Mouse (Mus musculus) adrenal gland, adult 8-10 months (tissue): ENCODE results near the gene Gstm7. TPM values are rescaled to one million over a fixed set of nuclear protein-coding genes. Genes with fewer than 3 reads are reported as not detected.
"Not testable (repeated sequence)": the region's sequence is repeated elsewhere in the genome, so short reads cannot be mapped to it uniquely, and the experiment has no call there.

ENCODE experiments used
- DNase-seq: peaks from one replicate; pipeline ENCODE4 v3.0.0; 2022
- total RNA-seq, 4 experiments: library from RNA; stranded (reverse); gene quantifications; 2 replicates each; pipeline ENCODE4 v1.2.4; 2022

The Gstm7 gene
- total RNA-seq: 100 to 1,000 TPM; 135 to 182 (median 168) TPM

DNA sequence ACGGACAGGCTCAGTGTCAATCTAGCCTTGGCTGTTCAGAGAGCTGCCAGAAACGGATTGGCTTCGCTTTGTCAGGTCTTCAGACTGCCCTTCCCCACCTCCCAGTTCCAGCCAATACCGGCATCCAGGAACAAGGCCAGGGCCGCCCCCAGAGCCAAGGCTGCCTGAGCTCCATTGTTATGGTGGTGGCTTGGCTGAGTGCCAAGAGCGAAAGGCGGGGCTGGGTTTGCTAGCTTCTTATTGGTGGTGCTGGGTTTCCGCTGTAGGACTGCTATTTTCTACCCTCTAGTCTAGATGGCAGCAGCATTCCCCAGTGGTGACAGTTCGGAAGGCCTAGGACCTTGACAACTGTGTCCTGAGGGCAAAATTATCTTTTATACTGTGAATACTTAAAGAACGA, at the start of gene Gstm7:
TSS of gene Gstm7 (minus strand) at position 148 of the 400 bp plus-strand sequence.
- DNase-seq: peak; percentile 99

DNA sequence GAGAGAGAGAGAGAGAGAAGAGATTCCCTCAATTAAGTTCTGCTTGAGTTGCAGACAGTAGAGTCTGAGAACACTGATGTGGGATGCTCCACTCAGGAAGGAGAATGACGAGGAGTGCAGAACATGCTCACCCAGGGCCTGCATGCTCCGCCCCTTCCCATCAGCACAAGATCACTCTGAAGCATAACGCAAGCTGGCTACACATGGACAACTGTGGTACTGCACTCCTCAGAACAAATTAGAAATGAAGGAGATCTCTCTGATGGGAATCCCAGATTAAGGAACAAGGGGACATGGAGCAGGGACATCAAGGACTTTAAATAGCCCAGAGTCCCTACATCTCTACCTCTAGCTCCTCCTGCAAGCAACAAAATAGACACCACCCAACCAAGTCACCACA, 49.6 kb upstream of the Gstm7 start:
- no peak for DNase-seq

DNA sequence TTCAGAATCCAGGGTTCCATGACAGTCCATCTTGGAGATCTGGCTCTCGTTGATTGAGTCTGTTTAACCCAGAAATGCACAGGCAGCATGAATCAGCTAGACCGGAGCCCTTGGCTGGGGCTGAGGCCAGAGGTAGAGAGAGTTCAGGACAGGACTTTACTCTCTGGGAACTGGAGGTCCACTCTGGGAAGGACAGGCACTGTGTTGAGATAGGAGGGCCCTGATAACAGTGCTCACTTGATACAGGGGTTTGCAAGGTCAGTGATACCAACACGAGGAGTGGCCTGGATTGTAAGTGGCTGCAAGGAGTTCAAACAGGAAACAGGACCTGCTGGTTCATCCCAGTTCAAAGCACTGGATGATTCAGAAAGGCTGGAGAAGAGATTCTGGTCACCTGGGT, 46.1 kb upstream of the Gstm7 start:
- DNase-seq: no peak

DNA sequence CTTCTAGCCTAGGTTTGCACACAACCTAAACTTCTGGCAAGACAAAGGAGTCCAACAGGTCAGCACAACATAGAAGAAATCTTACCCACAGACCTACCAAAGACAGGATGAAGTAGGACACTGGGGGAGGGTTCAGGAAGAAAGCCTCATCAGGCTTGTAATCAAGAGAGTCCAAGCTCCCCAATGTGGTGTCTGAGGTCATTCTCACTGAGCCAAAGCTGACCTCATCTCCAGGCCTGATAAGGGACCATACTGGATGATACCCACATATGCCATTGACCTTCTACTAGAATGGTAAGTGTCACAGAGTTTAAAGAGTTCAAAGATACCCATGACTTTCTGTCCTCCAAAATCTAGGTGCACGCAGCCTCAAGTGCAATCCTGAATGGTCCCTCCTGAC, 42.6 kb upstream of the Gstm7 start:
- DNase-seq: no peak

DNA sequence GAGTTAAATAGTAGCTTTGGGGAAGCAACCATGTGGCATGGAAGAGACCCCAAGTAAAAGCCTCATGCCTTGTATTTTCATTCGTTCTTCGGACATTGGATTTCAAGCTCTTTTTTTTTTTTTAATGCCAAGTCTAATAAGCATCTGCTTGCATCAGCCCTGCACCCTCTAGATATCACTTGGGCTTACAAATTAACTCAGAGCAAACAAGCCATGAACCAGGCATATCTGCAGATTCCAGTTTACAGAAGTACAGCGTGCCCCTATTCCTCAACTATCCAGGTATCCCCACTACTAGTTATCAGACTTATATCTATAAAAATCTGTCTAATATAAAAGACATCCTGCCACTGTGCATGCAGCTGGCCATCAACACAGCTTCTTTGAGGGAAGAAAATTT, 40.5 kb upstream of the Gstm7 start:
- DNase-seq: no peak

DNA sequence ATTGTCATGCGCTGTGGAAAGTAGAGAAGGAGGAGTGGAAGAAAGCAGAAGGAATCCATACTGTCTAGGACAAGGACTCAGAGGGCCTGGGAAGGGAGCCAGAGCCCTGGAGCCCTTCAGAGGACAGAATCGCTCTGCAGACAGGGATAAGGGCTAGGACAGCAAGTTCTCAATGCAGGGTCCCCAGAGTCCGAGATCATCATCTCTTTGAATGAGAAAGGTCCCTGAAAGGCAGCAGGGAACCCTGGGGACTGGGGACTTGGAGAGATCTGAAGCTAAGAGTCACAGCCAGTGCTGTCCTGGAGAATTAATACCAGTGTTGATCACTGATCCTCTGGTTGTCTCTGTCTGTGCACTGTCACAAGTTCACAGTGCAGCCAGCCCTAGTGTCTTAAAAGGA, 39.5 kb upstream of the Gstm7 start:
- DNase-seq: not testable (repeated sequence)

DNA sequence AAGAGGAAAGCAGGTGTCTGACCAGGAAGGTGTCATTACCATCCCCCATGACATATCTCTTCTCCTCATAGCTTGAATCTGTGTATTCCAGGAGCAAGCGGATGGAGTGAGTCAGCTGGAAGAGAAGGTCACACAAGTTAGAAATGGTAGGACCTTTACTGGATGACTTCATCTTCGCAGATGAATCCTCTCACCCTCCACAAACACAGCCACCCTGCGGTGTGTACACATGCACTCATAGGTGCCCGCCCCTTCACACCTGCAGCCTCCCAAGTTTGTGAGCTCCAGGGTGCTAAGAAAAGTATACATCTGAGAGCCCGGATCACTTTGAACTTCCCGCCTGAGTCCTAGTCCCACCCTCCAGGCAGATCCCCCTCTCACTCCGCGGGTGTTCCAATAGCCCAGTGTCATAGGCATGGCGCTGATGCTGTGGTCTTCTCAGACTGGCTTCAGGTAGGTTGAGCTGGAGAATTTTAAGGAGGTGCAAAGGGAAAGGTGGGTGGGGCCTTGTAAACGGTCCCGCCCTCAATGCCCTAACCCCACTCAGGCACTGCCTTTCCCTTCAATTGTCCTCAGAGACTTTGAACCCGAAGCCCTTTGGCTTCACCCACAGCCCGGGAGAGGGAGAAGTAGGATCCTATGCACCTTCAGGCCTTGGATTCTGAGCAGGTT, 37.2 kb upstream of the Gstm7 start, which contains the start of gene Gstm3:
TSS of gene Gstm3 (minus strand) at position 560 of the 672 bp plus-strand sequence.
- DNase-seq: peak; percentile 40

DNA sequence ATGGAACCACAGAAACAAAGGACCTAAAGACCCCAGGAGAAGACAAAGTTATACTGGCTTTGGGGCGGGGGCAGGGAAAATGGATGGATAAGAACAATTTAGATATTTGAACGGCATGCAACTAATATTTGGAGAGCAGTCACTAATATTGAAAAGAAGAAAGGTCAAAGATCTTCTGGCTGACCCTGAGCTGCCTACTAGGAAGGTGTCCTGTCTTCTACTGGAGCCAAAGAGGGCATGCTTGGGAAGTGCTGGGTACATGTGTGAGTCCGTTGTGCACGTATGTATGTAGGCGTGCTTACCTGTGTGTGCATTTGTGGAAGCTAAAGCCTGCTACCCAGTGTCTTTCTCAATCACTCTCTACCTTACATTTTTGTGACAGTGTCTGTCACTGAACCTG, 35.0 kb upstream of the Gstm7 start:
- DNase-seq: no peak

DNA sequence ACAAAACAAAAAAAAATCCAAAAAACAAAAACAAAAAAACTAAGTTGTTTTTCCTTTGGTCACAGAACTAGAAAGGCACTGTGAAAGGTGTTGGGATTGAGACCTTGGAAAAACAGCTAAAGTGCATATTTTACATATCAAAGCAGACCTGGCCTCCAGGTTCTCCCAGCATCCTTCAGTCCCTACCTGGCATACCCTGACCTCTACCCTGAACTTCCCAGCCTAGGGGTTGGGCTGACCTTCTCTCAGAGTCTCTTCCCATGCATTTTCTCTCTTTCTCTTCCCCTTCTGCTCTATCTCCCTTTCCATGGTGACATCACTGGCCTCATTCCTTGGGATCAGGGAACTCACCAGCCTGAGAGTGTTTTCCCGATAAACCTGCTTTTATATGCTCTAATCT, 34.0 kb upstream of the Gstm7 start:
- DNase-seq: no peak

DNA sequence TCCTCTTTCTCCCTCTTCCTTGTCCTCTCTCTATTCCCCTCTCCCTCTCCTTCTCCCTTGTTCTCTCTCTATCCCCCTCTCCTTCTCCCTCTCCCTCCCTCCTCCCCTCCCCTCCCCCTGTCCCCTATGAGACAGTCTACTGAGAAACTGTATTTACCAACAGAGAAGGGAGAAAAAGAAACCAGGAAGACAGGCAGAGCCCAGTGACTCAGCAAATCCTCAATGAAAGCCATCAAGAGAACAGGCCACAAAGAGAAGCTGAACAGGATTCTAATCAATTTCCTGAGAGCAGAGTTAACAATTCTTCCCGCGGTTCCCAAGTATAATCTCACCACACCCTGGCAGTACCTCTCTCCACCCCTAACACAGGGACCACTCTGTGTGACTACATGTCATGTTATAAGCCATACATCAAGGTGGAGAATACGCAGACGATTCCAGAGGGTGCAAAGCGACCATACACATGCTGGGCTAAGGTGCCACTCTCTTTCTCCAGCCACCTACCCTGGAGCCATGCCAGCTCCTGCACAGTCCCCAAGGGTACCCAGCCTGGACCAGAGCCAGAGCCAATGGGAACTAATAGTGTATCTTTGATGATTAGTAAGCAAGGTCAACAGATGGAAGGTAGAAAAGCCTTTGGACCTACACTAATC, 33.2 kb upstream of the Gstm7 start:
- no peak for DNase-seq

DNA sequence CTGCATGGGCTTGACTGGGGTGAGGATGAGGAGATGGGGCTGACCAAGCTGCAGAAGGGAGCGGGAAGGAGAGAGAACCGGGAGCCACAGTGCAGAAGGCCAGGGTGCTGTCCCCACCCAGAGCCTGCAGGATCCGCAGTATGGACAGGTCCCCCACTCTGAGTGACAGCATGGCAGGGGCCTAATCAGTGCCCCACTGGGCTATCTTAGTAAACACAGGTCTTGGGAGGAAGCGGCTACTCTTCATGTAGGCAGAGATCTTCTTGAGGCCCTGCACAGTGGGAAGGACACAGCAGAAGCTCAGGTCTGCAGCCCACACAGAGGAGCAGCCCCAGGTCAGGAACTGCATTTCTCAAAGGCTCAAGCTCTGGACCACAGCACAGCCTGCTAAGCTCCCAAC, 32.4 kb upstream of the Gstm7 start:
- no peak for DNase-seq

DNA sequence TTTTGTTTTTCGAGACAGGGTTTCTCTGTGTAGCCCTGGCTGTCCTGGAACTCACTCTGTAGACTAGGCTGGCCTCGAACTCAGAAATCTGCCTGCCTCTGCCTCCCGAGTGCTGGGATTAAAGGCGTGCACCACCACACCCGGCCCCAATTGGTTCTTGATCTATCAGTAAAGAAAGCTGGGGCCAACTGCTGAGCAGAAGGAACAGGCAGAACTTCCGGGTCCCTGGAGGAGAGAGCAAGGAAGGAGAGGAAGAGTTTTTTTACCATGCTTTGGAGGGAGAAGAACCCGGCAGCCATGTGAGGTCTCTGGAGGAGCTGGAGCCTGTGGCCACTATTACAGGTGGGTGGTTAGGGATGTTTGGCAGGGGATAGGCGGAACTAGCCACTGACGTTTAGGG, 23.6 kb upstream of the Gstm7 start:
- not testable (repeated sequence) for DNase-seq

DNA sequence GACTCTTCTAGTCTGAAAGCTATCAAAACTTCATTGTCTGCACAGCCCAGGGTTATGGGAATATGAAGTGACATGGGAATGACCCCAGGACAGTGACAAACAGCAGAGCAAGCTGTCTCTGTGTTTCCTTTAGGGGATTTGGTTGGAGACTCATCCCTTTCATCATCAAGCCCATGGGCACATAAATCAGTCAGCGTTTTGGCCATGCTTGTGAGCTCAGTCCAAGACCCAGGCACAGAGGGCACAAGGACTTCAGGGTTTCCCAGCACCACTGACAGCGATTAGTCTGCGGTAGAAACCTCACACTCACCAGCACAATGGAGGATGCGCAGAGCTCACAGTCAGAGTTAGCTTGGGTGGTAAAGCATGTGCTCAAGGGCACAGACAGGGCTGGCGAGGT, 22.3 kb upstream of the Gstm7 start:
- peak; percentile 75 for DNase-seq

DNA sequence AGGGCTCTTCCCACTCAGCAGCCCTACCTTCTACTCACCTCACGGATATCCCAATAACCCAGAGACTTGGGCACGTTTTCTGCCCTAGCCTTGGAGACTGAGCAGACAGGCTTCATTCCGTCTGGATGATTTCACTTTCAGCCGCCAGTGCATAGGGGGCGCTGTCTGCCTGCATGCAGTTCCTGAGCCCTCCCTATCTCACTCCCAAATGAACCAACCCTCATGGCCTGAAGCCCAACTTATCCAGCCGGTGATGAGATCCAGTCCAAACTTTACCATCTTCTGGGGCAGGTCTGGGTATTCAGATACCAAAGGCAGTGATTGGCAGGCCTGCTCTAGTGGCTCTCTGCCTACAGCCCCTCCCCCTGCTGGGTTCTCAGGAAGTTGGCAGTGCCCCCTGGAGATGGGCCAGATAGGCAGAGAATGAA, 21.7 kb upstream of the Gstm7 start:
- peak; percentile 84 for DNase-seq

DNA sequence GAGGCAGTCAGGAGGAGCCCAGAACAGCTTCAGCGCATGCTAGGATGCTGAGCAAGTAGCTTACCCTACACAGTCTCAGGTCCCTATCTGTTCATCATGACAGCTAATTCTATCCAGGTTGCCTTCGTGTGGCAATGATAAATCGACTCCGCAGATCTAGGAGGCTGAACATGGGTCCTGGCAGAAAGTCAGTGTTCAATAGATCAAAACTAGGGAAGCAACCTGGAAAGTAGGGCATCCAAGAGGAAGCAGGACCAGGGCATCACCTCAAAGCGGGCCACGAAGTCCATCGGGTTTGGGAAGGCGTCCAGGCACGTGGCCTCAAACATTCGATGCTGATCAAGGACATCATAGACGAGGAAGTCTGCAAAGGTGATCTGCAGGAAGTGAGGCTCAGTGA, 18.9 kb upstream of the Gstm7 start:
- DNase-seq: no peak

DNA sequence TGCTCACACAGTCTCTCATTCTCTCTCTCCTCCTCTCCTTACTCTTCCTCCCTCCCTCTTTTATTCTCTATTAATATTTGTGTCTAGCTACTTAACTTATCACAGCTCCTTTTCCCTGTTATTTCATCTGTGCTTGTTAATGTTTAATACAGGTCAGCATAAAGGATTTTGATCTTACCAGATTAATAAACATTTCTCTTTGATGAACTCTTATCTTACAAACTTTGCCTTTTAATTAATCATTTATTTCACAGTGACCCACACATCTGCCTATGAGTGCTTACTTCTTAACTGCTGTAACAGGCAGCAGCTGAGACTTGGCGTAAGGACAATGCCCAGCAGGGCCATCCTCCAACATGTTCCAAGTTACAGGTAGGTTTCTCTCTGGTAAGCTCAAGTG, 17.8 kb upstream of the Gstm7 start:
- not testable (repeated sequence) for DNase-seq

DNA sequence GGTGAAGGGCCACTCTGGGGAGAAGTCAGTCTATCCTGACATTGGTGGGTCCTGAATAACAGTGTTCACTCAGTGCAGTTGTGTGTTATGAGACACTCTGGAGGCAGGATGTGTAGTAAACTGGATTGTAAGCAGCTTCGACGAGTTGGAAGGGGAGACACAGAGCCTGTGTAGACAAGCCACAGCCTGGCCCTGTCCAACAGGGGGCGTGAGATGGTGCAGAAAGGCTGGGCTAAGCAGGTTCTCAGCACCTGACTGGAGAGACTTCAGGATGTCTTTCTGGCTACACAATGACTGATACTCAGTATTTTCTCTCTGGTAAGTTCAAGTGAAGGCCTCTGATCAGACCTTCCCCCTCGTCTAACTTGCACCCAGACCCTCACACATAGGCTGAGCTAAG, 14.1 kb upstream of the Gstm7 start:
- no peak for DNase-seq

DNA sequence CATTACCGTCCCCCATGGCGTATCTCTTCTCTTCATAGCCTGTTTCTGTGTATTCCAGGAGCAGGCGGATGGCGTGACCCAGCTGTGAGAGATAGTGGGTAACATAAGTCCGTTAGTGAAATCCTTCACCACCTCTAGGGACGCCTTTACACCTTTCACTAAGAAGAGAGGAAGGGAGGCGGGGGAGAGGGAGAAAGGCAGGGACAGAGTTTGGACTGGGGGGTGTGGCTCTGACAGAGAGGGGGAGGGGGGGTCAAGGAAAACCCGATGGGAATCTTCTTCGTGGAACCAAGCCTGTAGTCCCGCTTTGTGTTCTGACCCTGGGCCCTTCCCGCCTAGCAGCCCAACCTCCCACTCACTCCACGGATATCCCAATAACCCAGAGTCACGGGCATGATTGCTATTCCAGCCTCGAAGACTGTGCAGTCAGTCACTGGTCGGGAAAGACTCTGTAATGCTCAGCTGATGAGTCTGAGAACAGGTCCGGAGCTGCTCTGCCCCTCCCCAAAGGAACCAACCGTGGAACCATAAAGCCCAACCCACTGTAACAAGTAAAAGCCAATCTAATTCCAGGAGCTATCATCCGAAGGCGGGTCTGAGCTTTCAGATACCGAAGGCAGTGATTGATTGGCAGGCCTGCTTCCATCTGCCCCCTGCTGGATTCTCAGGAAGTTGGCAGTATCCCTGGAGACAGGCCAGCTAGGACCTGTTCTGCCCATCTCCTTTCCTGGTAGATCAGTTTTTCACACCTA, 11.8 kb upstream of the Gstm7 start, which contains the start of gene Gstm6:
TSS of gene Gstm6 (minus strand) at position 511 of the 752 bp plus-strand sequence.
- DNase-seq: no peak

DNA sequence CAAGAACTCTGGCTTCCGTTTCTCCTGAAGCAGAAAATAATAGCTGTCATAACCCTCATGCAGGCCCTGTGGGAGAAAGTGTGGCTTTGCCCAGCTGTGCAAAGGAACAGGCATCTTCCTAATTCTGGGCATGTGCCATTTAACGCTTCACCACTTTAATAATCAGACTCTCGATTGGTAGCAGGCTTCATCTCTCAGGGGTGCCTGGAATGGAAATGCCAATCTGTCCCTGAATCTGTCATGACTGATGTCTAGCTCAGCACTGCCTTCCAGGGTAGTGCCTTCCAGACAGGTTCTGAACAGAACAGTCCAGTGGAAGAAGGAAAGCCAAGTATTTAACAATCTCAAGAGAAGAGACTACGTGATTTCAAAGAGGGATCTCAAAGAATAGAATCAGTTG, 9.6 kb upstream of the Gstm7 start:
- no peak for DNase-seq

DNA sequence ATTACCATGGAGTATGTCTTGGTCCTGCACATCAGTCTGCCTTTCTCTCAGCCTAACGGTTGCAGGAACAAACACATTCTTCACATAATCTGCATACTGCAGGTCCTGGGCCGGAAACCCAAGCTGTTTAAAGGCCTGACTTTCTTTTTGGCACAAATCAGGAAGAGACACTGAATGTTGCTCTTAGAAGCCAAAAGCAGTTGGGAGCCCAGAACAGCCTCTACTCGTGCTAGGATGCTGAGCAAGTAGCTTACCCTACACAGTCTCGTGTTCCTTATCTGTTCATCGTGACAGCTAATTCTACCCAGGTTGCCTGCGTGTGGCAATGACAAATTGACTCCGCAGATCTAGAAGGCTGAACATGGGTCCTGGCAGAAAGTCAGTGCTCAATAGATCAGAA, 8.9 kb upstream of the Gstm7 start:
- no peak for DNase-seq

DNA sequence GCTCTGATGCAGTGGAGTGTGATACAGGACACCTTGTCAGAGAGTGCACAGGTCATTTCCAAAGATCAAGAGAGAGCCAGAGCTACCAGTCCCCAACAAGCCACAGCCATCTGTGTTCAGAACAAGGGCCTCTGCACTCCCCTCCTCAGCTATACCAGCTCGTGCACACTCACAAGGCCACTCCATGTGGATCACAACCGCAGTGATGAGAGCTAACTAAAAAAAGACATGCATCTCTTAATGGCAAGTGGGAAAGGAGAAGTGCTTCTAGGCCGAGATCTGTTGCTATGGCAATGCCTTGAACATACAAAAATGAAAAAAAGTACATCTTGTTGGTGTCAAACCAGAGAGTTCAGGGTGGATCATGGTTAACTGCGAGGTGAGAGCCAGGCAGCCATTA, 8.2 kb upstream of the Gstm7 start:
- no peak for DNase-seq

DNA sequence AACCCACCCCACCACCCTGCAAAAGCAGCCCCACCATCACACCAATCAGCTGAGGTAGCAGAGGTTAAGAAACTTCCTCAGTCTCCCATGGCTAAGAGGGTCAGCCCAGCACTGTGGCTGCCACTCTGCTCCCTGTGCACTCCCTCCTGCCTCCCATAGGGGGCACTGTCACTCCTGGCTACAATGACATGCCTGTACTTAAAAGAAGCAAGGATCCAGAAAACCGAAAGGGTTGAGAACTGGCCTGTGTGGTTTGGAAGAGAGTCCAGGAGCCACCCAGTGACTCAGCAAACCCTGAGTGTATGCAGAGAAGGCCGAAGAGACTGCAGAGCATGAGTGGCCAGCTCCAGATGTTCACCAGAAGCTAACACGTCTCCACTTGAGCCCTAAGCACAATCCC, 7.8 kb upstream of the Gstm7 start:
- DNase-seq: peak; percentile 80

DNA sequence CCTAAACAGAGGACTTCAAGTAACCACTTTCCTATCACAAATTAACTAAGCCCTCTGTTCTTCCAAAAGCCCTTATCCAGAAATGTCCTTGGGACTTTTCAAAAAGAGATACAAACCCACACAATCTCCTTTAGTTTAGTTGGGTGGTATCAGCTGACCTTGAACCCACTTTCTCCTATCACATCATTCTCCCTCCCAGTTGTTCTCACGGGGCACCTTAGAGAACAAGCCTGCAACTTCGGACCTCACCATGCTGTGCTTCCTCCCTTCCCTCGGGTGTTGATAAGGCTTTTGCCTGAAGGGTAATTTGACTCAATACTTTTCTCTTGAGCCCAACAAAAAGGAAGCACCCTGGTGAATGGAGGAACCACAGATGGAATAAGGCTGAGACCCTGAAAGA, 4.3 kb upstream of the Gstm7 start:
- no peak for DNase-seq

DNA sequence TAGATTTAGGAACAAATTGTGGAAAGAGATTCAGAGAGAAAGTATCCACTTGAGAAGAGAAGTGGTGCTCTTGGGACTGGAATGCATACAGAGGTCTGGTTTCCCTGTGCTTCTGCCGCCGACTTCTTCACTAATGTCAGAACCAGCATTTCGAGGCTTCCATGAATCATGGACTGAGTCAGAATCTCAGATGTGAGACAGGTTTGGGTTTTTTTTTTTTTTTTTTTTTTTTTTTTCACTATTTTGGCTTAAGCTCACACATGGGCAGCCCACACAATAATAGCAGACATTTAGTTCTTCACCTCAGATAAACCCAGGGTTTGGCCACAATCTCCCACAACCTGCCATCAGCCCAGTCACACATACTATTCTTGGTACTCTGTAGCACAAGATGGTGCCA, 3.7 kb upstream of the Gstm7 start:
- DNase-seq: no peak
